Mouse (Mus musculus): ENCODE data around the gene Acap2.

Acap2 gene

GRCm38 (mm10) chr16:31200790-31201567 lies at the start of gene Acap2:
Gene Acap2, minus strand, starts transcription at chr16:31201245.
- DNase-seq, result peak; percentile 96 to 98

DNA sequence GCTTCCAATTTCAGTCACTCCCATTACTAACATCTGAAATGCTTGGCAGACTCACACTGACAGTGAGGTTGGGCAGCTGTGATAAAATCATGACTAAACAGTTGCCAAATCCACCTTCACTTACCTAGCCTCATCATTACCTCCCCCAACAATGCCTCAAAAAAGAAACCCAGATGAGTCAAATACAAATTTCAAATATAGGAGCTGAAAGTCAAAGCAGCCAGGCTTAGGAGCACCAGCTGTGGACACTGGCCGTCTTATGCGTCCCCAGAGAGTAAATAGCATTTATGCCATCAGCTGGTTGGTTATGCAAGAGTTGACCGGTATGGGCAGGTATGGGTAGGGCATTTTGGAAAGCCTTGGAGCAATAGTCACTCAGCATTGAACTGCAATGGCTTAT lies 48.4 kb upstream of the Acap2 start:
- DNase-seq, result no peak

GRCm38 (mm10) chr16:31248717-31249116 lies 47.7 kb upstream of the Acap2 start:
- DNase-seq, result no peak

GRCm38 (mm10) chr16:31247442-31247841 lies 46.4 kb upstream of the Acap2 start:
- DNase-seq, result no peak

- DNase-seq, result no peak
These were observed 43.0 kb upstream of the Acap2 start for GRCm38 (mm10) chr16:31244053-31244452.

DNA sequence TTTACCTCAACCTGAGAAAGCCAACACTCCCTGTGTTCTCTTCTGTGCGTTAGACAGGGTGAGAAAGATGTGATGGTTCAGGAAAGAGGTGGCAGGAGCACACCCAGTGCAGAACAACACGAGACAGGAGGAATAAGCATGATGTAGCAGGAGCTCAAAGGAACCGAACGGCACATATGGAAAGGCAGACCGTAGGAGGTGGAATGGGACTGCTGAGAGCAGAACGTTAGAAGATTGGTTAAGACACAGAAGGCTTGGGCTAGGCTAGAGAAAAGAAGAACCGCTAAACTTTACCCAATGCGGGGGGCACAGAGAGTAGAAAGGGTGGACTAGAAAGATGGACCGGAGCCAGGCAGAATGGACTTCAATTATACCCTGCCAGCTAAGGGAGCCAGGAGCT lies 40.4 kb upstream of the Acap2 start:
- no peak for DNase-seq

GRCm38 (mm10) chr16:31240569-31240968 lies 39.5 kb upstream of the Acap2 start:
- DNase-seq, result no peak

- DNase-seq, result no peak
These were observed 37.2 kb upstream of the Acap2 start for GRCm38 (mm10) chr16:31238281-31238680.

DNA sequence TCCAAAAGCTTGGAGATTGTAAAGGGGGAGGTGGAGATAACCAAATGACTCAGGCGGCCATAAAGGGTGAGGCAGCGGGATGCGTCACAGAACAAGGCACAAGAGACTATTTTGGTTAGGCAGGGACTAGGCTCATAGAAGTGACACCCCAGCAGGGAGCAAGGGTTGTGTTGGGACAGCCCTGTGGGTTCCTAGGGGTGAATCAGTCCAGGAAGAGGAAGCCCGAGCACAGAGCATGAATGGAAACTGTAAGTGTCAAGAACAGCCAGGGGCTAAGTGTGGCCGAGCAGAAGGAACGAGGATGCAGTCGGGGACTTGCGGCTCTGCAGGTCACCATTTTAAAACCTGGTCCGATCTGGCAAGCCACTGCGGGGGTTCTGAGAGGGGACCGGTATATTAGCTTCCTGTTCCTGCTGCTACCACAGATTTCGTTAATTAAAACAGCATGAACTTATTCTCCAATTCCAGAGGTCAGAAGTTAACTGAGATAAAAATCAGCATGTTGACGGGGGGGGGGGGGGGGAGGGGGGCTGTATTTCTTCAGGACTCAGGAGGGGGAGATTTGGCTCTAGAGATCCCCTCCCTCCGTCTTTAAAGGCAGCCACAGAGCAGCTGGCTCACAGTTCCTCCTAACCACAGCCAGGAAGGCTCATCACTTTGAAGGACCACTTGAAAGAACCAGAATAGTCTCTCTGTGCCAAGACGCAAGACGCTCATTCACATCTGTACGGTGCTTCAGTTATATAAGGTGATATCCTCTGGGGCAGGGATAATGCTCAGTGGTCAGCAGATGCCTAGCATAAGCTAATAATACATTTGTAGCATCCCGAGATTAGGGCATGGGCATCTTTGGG lies 34.6 kb upstream of the Acap2 start:
- peak; percentile 38 to 47 for DNase-seq

DNA sequence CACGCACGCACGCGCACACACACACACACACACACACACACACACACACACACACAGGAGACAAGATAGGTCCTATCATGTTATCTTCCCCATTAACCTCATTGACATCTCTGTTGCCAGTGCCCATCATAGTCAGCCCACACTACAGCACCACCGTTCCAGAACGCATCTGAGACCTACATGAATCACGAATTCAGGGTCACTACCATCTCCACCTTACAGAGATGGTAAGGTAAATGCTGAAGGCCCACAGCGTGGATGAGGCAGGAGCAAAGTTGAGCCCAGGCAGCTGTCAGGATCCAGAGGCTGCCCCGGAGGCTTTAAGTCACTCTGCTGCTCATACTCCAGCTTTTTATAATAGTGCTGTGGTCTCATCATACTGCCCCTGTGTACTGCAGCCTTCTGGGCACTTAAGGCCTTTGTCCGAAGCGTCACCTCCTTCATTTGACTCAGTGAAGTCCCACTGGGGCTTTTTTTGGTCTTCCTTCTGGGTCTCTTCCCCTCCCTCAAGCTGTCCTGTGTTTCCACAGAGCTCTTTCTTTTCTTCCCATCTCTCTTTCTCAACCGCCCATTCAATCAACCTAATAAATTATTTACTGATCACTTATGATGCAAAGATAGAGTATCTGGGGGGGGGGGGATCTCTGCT lies 33.9 kb upstream of the Acap2 start:
- no peak for DNase-seq

GRCm38 (mm10) chr16:31234356-31234755 lies 33.3 kb upstream of the Acap2 start:
- no peak for DNase-seq

DNA sequence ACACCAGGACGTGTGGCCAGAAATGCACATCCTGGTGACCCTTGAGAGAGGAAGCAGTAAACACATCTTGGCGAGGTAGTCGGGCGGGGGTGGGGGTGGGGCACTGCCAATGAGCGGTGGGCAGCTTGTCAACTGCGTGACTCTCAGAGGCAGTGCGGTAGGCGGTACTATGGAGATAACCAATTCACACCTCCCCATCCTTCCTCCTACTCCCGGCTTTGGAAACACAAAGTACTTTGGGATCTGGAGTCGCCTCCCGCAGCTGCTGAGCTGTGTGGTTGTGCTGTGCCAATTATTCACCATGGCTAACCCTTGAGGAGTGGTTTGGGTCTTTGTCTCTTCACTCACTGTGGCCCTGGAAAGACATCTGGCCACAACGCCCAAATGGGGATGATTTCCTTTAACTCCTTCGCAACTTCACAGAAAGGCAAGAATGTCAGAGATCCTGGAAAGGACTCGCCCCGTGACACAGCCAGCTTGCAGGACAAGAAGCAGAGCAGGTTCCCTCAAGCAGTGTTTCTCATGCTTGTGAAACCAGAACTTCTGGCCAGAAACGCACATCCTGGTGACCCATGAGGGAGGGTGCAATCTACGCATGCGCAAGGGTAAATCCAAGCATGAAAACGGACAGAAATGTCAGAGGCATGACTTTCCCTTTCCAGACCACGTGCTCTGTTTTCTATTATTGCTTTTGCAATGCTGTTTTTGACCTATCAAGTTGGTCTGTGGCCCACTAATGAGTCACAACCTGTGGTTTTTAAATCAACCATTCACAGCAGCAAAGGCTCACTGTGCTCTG lies 32.7 kb upstream of the Acap2 start:
- peak; percentile 39 for DNase-seq

GRCm38 (mm10) chr16:31233167-31233498 lies 32.1 kb upstream of the Acap2 start:
- DNase-seq, result no peak

DNA sequence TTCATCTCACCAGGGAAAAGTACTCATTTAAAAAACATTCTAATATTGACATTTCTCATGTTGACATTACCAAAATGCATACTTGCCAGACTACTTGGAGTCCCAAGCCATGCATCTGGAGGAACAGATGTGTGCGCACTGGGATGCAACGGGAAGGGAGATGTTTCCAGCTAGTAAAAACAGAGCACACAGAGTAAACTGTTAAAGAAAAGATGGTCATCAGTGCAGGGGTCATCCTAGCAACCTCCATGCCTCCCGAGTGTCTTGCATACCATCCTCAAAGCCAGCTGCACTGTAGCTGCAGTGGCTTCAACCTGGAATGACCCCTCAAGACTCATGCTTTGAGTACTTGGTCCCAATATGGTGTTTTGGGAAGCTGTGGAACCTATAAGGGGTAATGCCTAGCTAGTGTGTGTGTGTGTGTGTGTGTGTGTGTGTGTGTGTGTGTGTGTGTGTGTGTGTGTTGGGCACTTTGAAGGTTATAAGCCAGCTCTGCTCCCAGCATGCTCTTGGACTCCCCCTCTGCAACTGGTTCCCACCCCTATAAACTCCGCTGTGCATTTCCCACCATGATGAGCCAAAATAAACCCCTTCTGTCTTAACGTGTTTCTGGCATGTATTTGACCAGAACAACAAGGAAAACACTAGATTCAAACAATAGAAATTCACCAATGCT lies 31.6 kb upstream of the Acap2 start:
- no peak for DNase-seq

GRCm38 (mm10) chr16:31231591-31231990 lies 30.5 kb upstream of the Acap2 start:
- DNase-seq, result no peak

DNA sequence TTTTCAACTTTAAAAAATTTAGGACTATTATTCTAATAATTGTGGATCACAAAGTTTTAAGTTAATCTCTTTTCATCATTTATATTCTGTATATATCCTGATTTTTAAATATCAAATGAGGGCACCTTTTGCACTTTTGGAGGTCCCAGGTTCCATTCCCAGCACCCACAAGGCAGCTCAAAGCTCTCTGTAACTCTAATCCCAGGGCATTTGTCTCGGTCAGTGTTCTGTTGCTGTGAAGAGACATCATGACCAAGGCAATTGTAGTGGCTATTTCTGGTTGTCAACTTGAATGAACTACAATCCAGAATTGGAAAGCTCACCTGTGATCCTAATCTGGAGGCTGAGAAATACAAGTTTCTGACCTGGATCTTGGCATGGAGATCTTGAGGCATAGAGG lies 26.7 kb upstream of the Acap2 start:
- DNase-seq, result no peak

DNA sequence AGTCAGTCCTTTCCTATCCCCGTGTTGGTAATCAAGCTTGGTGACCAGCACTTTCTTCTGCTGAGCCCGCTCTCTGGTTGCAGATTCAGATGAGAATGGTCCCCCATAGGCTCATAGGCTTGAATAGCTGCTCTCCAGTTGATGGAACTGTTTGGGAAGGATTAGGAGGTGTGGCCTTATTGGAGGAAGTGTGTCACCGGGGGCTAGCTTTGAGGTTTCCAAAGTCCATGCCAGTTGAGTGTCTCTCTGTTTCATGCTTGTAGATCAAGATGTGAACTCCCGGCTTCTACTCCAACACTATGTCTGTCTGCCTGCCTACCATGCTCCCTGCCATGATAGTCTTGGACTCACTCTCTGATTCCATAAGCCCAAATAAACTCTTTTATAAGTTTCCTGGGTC lies 14.2 kb upstream of the Acap2 start:
- DNase-seq, result peak in 1 of 2 experiments; percentile 0

GRCm38 (mm10) chr16:31213463-31213862 lies 12.4 kb upstream of the Acap2 start:
- no peak for DNase-seq

DNA sequence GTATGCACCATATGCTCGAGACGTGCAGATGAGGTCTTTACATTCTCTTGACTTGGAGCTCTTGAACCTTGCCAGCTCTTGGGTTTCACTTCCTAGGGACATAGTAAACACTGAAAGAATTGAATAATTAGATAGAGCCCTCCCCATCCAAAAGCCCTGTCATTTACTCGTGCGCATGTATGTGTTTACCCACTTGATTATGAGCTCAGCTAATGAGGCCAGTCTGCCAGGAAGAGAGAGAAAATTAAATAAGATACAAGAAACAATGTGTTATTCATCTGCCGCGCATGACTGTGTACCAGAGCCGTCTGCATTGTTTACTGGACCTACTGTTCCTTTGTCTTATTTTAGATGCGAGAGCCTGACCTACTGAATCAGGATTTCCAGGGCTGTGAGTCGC lies 10.5 kb upstream of the Acap2 start:
- DNase-seq, result no peak

GRCm38 (mm10) chr16:31210453-31210852 lies 9.4 kb upstream of the Acap2 start:
- no peak for DNase-seq

DNA sequence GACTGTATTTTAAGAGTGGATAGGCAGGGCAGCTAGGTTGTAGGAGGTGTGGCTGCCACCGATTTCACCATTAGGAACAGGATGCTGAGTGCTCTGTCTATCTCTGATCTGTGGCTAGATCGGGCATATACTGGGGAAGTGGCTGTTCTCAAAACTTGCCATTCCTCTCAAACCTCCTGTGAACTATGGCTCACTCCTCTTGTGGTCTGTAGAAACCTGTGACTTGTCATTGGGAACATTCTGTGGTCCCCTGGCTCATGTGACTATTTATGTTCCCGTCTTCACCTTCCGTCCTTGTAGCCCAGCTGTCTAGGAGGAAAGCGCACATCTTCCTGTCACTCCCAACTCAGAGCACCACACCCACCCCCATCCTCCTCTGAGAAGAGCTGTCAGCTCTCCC lies 8.9 kb upstream of the Acap2 start:
- no peak for DNase-seq

DNA sequence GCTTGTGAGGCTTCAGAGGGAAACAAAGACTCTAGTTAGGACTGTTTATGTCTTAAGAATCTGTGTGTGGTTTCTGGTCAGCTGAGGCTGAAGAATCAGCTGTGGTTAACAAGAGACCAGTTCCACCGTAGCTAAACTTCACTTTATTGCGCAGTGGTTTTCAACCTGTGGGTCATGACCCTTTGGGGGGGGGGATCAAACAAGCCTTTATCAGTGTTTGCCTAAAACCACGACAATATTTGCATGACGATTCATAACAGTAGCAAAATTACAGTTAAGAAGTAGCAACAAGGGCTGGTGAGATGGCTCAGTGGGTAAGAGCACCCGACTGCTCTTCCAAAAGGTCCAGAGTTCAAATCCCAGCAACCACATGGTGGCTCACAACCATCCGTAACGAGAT lies 4.7 kb upstream of the Acap2 start:
- DNase-seq, result no peak

Data from cerebellum, postnatal 10 days (tissue).